Mouse (Mus musculus): ENCODE measurements around the gene 1700015F17Rik.

GRCm38 (mm10) chr5:5481662-5482061, 2.7 kb upstream of the 1700015F17Rik start:
- TF ChIP-seq CTCF (IDR thresholded peaks at IDR 0.05; ENCODE audit: extremely low read depth, insufficient read depth, low read length), result peak; percentile 28; the same call in 1 of the 2 replicates
- no peak for TF ChIP-seq POLR2A (IDR thresholded peaks at IDR 0.05; ENCODE audit: extremely low read depth, insufficient read depth, low read length)

Data from cortical plate, adult 2 months (tissue).